Mouse (Mus musculus) MEL (cell line): ENCODE results near the gene Gabbr2. TPM values are rescaled to one million over a fixed set of nuclear protein-coding genes. Genes with fewer than 3 reads are reported as not detected.

Experiments
- DNase-seq: peaks from one replicate; pipeline ENCODE4 v3.0.0; 2011; ENCODE audit warnings: low read depth, low spot score
- H3K27ac ChIP-seq: 2 replicates; pipeline ENCODE4 v1.5.1; 2012; ENCODE audit warnings: low read depth, mild to moderate bottlenecking, control low read depth, low read length, moderate library complexity; ENCODE audit not compliant: control insufficient read depth
- H3K27me3 ChIP-seq, 2 experiments: fragments of 150-350 bp in 1 of 2; sonication (generic) in 1 of 2; 2 replicates each; pipeline ENCODE4 v1.6.1; 2012; ENCODE audit warnings: low read length in 2 of 2, mild to moderate bottlenecking in 2 of 2, improper control_type of control experiment in 1 of 2, moderate library complexity in 1 of 2; ENCODE audit not compliant: insufficient read depth in 2 of 2, control insufficient read depth in 1 of 2
- H3K36me3 ChIP-seq, 2 experiments: 2 replicates each; pipeline ENCODE4 v1.6.1; 2012 to 2014; ENCODE audit warnings: low read length in 2 of 2, improper control_type of control experiment in 1 of 2, inconsistent platforms in 1 of 2, mild to moderate bottlenecking in 1 of 2; ENCODE audit not compliant: insufficient read depth in 2 of 2, control insufficient read depth in 1 of 2
- H3K4me1 ChIP-seq, 2 experiments: fragments of 150-350 bp in 1 of 2; sonication (generic) in 1 of 2; 2 replicates each; pipeline ENCODE4 v1.6.1; 2012; ENCODE audit warnings: low read length in 2 of 2, improper control_type of control experiment in 1 of 2, mild to moderate bottlenecking in 1 of 2; ENCODE audit not compliant: insufficient read depth in 2 of 2, control insufficient read depth in 1 of 2
- H3K4me3 ChIP-seq, 2 experiments: fragments of 150-350 bp in 1 of 2; sonication (generic) in 1 of 2; 2 replicates each; pipeline ENCODE4 v1.5.1; 2012; ENCODE audit warnings: low read depth in 2 of 2, low read length in 2 of 2, mild to moderate bottlenecking in 2 of 2, moderate library complexity in 2 of 2, control low read depth in 1 of 2, improper control_type of control experiment in 1 of 2; ENCODE audit not compliant: control insufficient read depth in 1 of 2, insufficient read depth in 1 of 2
- H3K79me2 ChIP-seq: 2 replicates; pipeline ENCODE4 v1.6.1; 2012; ENCODE audit warnings: mild to moderate bottlenecking, low read length, moderate library complexity; ENCODE audit not compliant: control insufficient read depth, poor library complexity, insufficient read depth
- H3K9ac ChIP-seq: 2 replicates; pipeline ENCODE4 v1.6.1; 2012; ENCODE audit warnings: low read depth, mild to moderate bottlenecking, control low read depth, low read length, moderate library complexity; ENCODE audit not compliant: control insufficient read depth, poor library complexity, severe bottlenecking
- H3K9me3 ChIP-seq: fragments of 150-350 bp; sonication (generic); replicated peaks from 2 replicates; pipeline ENCODE4 v1.6.1; 2012; ENCODE audit warnings: mild to moderate bottlenecking, low read length, improper control_type of control experiment, moderate library complexity; ENCODE audit not compliant: insufficient read depth
- E2F4 ChIP-seq: IDR thresholded peaks from 2 replicates; pipeline ENCODE4 v1.6.1; 2011; ENCODE audit warnings: low read depth, low read length, improper control_type of control experiment, borderline replicate concordance
- GABPA ChIP-seq: IDR thresholded peaks from 2 replicates; pipeline ENCODE4 v1.6.1; 2012; ENCODE audit warnings: low read depth, mild to moderate bottlenecking, inconsistent platforms, low read length, improper control_type of control experiment, moderate library complexity
- GATA1 ChIP-seq: IDR thresholded peaks from 2 replicates; pipeline ENCODE4 v1.6.1; 2011; ENCODE audit warnings: low read depth, low read length, improper control_type of control experiment
- HCFC1 ChIP-seq: IDR thresholded peaks from 2 replicates; pipeline ENCODE4 v1.6.1; 2012; ENCODE audit warnings: low read depth, mild to moderate bottlenecking, inconsistent platforms, low read length, improper control_type of control experiment, moderate library complexity
- KAT2A ChIP-seq: conservative IDR thresholded peaks from 2 replicates; pipeline ENCODE4 v1.6.1; 2012; ENCODE audit warnings: low read depth, low read length, improper control_type of control experiment, inconsistent platforms
- MAX ChIP-seq: IDR thresholded peaks from 2 replicates; pipeline ENCODE4 v1.6.1; 2011; ENCODE audit warnings: low read length, improper control_type of control experiment
- MEF2A ChIP-seq: IDR thresholded peaks from 2 replicates; pipeline ENCODE4 v1.6.1; 2014; ENCODE audit warnings: low read depth, mild to moderate bottlenecking, inconsistent platforms, low read length, improper control_type of control experiment; ENCODE audit not compliant: poor library complexity, insufficient replicate concordance, severe bottlenecking; ENCODE audit errors: extremely low read depth
- MYC ChIP-seq: IDR thresholded peaks from 2 replicates; pipeline ENCODE4 v1.6.1; 2011; ENCODE audit warnings: low read depth, mild to moderate bottlenecking, low read length, improper control_type of control experiment, moderate library complexity
- POLR2A ChIP-seq, 2 experiments: IDR thresholded peaks; 2 replicates each; pipeline ENCODE4 v1.6.1; 2011 to 2012; ENCODE audit warnings: low read length in 2 of 2, mild to moderate bottlenecking in 2 of 2, control low read depth in 1 of 2, improper control_type of control experiment in 1 of 2, low read depth in 1 of 2, moderate library complexity in 1 of 2; ENCODE audit not compliant: control insufficient read depth in 1 of 2, insufficient read depth in 1 of 2, poor library complexity in 1 of 2
- POLR2AphosphoS2 ChIP-seq: IDR thresholded peaks from 2 replicates; pipeline ENCODE4 v1.6.1; 2011; ENCODE audit warnings: low read length, improper control_type of control experiment
- POLR2AphosphoS5 ChIP-seq: IDR thresholded peaks from 2 replicates; pipeline ENCODE4 v1.6.1; 2012; ENCODE audit warnings: low read depth, borderline replicate concordance, mild to moderate bottlenecking, inconsistent platforms, low read length, moderate library complexity, mixed read lengths
- SIN3A ChIP-seq: IDR thresholded peaks from 2 replicates; pipeline ENCODE4 v1.6.1; 2012; ENCODE audit warnings: low read length, improper control_type of control experiment, inconsistent platforms
- TCF12 ChIP-seq: IDR thresholded peaks from 2 replicates; pipeline ENCODE4 v1.6.1; 2014; ENCODE audit warnings: low read depth, mild to moderate bottlenecking, inconsistent platforms, low read length, improper control_type of control experiment, moderate library complexity
- USF2 ChIP-seq, 2 experiments: IDR thresholded peaks; 2 replicates each; pipeline ENCODE4 v1.6.1; 2011 to 2012; ENCODE audit warnings: improper control_type of control experiment in 2 of 2, low read length in 2 of 2, borderline replicate concordance in 1 of 2, inconsistent platforms in 1 of 2, low read depth in 1 of 2, mild to moderate bottlenecking in 1 of 2; ENCODE audit not compliant: insufficient read depth in 1 of 2
- ZC3H11A ChIP-seq: IDR thresholded peaks from 2 replicates; pipeline ENCODE4 v1.6.1; 2012; ENCODE audit warnings: low read depth, mild to moderate bottlenecking, inconsistent platforms, low read length, improper control_type of control experiment
- polyA plus RNA-seq, 2 experiments: library from polyadenylated mRNA; stranded (reverse) in 1 of 2; unstranded in 1 of 2; fragments of >175 nt in 1 of 2; fragments of >200 nt in 1 of 2; gene quantifications; 2 replicates each; pipeline versions ENCODE4 v1.2.1 to v1.2.4; 2012; ENCODE audit warnings: low replicate concordance in 2 of 2, low read depth in 1 of 2; ENCODE audit not compliant: insufficient read length in 2 of 2, insufficient read depth in 1 of 2, missing spikeins in 1 of 2
- total RNA-seq: library from RNA; depleted of rRNA; stranded (reverse); fragments of 300-350 nt; gene quantifications from 2 replicates; pipeline ENCODE4 v1.2.3, GENCODE M21; 2012

Gabbr2 gene
- total and polyA plus RNA-seq, 3 experiments = not detected

DNA sequence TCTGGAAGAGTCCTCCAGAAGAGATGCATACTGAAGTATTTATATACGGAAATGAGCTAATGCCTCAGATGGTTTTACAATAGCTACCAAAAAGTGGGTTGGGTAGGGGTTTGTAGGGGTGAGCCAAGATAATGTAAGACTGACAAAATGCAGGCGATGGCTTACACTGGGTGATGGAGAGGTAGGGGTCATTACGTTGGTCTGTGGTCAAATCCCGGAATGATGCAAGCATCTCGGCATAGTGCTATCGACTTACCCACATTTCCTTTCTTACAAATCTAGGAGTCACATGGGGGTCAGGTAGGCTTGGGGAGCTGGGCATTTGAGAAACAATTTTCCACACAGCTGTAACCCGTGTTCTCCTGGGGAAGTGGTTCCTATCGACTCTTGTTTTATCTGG lies 242.7 kb downstream of the Gabbr2 start:
- H3K4me1 ChIP-seq = no peaks in the 10 kb centered on the region
- no peak for TF ChIP-seq E2F4
- no peak for TF ChIP-seq MEF2A
- no peak for TF ChIP-seq POLR2AphosphoS2
- no peak for TF ChIP-seq MYC
- TF ChIP-seq ZC3H11A = no peak
- TF ChIP-seq POLR2A (IDR thresholded peaks at IDR 0.05; ENCODE audit: control insufficient read depth in 1 of 2, insufficient read depth in 1 of 2, low read depth in 1 of 2, low read length in 2 of 2, poor library complexity in 1 of 2) = no peak
- TF ChIP-seq USF2 (IDR thresholded peaks at IDR 0.05; ENCODE audit: borderline replicate concordance in 1 of 2, insufficient read depth in 1 of 2, low read depth in 1 of 2, low read length in 2 of 2) = no peak
- no peak for TF ChIP-seq HCFC1
- TF ChIP-seq TCF12 = no peak
- TF ChIP-seq, all 39 proteins: peak for 0
- Histone ChIP-seq H3K4me3 (no peak overlapping the region), H3K27me3 (peaks cover 0 to 2% of the 10 kb centered on the region in 2 experiments; a peak in 2 of 4 replicates), H3K9ac (no peak overlapping the region), H3K79me2 (no peaks in the 10 kb centered on the region), H3K27ac (no peak overlapping the region), H3K9me3 (no peaks in the 10 kb centered on the region), H3K36me3 (no peaks in the 10 kb centered on the region)
- no peak for DNase-seq

DNA sequence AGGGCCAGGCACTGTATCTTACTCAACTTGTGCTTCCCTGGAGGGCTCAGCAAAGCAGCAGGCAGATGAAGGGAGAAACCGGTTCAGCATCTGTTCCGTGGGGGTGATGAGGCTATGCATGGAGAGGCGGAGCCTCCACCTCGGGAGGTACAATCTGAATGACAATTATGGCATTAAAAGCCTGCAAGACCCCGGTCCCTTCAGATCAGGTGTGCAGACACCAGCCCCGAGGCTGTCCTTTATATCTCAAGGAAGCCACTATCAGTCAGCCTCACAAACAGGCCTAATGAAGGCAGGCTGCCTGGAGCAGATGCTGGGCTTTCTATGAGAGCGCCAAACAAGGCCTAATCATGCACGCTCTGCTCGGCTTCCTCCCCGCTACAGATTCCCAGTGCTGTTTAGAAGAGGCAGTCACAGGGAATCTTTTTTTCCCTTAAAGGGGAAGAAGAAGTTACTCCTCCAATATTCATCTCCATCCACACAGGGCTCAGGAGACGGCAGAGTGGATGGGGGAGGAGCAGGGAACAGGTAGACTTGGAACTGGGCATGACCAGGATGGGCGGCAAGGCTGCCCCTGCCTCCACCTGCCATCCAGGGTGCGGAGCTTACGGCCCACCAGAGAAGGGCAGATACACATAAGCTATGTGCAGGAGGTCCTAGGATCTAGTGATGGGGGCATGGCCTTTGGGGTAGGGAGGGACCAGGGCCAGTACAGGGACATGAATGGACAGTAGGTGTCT lies 244.5 kb downstream of the Gabbr2 start:
- Histone ChIP-seq H3K79me2 (no peaks in the 10 kb centered on the region), H3K36me3 (no peaks in the 10 kb centered on the region), H3K27ac (no peak overlapping the region), H3K4me3 (no peak overlapping the region), H3K4me1 (no peaks in the 10 kb centered on the region), H3K9me3 (no peaks in the 10 kb centered on the region), H3K27me3 (peaks cover 0 to 2% of the 10 kb centered on the region in 2 experiments; a peak in 2 of 4 replicates), H3K9ac (no peak overlapping the region)
- TF ChIP-seq SIN3A = no peak
- no peak for TF ChIP-seq GABPA
- no peak for TF ChIP-seq POLR2AphosphoS5
- no peak for TF ChIP-seq KAT2A
- TF ChIP-seq MAX = no peak
- TF ChIP-seq ZC3H11A = no peak
- no peak for TF ChIP-seq GATA1
- no peak for TF ChIP-seq USF2 (IDR thresholded peaks at IDR 0.05; ENCODE audit: borderline replicate concordance in 1 of 2, insufficient read depth in 1 of 2, low read depth in 1 of 2, low read length in 2 of 2)
- no peak for TF ChIP-seq TCF12
- no peak for DNase-seq
